Mouse (Mus musculus): ENCODE measurements at regions not wholly inside any gene's neighbourhood (a gene's known extent, or its start where the extent isn't known, plus 50 kb on each side); places are given as distances from the start of the nearest gene placed in this dataset.

DNA sequence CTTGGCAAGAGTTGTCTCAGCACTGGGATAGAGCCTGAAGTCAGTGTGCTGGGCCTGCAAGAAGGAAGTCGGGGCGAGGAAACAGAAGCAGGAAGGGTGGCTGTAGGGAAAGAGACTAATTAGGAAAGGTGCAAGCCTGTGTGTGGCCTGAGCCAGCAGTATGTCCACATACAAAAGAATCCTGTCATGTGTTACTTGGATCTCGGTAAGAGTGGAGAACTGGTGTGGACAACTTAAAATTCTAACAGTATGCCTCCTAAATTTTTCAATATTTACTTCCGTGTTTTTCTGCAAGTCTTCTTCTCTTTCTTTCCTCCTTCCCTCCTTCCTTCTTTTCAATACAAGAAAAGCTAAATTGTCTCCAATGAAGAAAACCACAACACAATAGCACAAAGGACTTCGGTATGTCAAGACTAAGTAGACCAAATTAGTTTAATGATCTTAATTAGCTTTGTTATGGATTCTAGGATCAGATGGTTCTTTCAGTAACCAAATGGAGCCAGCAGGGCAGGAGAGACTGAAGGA, 130.0 kb upstream of the Prep start:
- Histone ChIP-seq H3K27ac (replicated peaks) (no peak overlapping the region), H3K4me1 (no peaks in the 10 kb centered on the region), H3K4me2 (replicated peaks) (no peak overlapping the region), H3K9ac (no peak overlapping the region), H3K9me3 (replicated peaks) (no peaks in the 10 kb centered on the region), H3K36me3 (no peaks in the 10 kb centered on the region), H3K4me3 (replicated peaks) (no peak overlapping the region), H3K27me3 (no peaks in the 10 kb centered on the region)
- 70% methylated on average over 5 of the region's 5 CpGs for WGBS
- no peak for ATAC-seq (ENCODE audit: insufficient number of reproducible peaks, low FRiP score, low TSS enrichment, low read depth)

DNA sequence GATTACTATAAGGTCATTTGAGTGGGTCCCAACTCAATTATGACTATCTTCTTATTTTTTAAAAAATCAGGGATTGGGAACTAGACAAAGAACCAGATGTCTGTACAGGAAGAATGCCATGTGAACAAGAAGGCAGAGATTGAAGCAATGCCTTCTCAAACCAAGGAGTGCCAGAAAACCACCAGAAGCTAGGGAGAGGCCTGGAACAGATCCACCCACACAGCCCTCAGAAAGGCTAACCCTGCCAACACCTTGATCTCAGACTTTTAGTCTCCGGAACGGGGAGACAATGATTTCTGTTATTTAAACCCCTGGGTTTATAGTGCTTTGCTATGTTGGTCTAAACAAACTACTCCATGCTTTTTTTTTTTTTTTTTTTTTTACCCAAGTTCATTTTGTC, 136.2 kb upstream of the Prep start:
- Histone ChIP-seq H3K9me3 (replicated peaks) (no peaks in the 10 kb centered on the region), H3K9ac (no peak overlapping the region), H3K4me3 (replicated peaks) (no peak overlapping the region), H3K27ac (replicated peaks) (no peak overlapping the region), H3K4me1 (no peaks in the 10 kb centered on the region), H3K27me3 (no peaks in the 10 kb centered on the region), H3K36me3 (no peaks in the 10 kb centered on the region), H3K4me2 (replicated peaks) (no peak overlapping the region)
- ATAC-seq (ENCODE audit: insufficient number of reproducible peaks, low FRiP score, low TSS enrichment, low read depth): no peak
- 52% methylated on average over 2 of the region's 2 CpGs for WGBS

DNA sequence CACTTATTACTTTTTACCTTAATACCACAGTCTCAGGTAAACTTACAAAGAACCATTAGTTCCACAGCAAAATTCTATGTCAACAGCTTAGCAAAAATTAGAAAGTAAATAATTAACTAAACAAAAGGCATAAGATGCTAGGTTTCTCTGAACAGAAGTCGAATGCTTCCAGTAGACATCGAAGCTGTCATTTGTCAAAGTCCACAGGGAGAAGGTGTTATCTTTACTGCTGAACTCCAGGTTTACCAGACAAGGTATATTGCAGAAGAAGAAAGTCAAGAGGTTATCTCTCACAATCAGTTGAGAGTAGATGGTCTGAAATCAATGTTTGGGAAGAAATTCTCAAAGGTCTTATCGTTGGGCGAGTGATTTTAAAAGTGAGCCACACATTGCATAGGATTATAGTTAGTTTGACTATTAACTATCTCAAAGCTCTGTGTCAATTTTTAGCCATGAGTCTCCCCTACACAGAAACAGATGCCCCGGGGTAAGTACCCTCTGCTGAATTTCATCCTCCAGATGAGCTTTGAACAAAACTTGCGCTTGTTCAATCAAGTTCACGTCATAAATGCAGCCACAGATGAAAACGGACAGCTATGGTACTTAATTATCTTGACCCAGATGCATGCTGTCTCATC, 153.1 kb upstream of the Prep start:
- 69% methylated on average over 8 of the region's 8 CpGs for WGBS
- H3K4me3 ChIP-seq (replicated peaks): no peak overlapping the region
- H3K36me3 ChIP-seq: no peaks in the 10 kb centered on the region
- H3K9me3 ChIP-seq (replicated peaks): no peaks in the 10 kb centered on the region
- H3K4me1 ChIP-seq: no peaks in the 10 kb centered on the region
- H3K4me2 ChIP-seq (replicated peaks): no peak overlapping the region
- H3K27ac ChIP-seq (replicated peaks): no peak overlapping the region
- H3K27me3 ChIP-seq: no peaks in the 10 kb centered on the region
- H3K9ac ChIP-seq: no peak overlapping the region
- no peak for ATAC-seq (ENCODE audit: insufficient number of reproducible peaks, low FRiP score, low TSS enrichment, low read depth)

DNA sequence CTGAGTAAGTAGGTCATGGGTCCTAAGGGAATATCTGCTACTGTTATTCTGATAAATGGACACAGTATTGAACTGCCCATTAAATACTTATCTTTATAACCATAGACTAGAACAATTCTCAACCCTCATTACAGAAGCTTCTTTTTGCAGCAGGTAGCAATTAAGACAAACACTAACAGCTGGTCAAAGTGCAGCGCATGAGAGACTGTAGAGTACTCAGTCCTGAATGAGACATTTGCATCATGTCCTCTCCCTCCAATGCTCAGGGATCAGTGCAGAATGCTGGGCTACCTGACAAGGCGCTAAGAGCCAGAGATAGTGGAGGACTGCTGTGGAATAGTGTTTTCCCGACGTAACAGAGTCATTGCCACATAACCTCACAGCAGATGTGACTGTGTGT, 162.5 kb upstream of the Prep start:
- H3K4me1 ChIP-seq: no peaks in the 10 kb centered on the region
- ATAC-seq (ENCODE audit: insufficient number of reproducible peaks, low FRiP score, low TSS enrichment, low read depth): no peak
- 91% methylated on average over 4 of the region's 4 CpGs for WGBS
- no peaks in the 10 kb centered on the region for H3K27me3 ChIP-seq
- no peak overlapping the region for H3K27ac ChIP-seq (replicated peaks)
- no peak overlapping the region for H3K9ac ChIP-seq
- no peak overlapping the region for H3K4me2 ChIP-seq (replicated peaks)
- no peaks in the 10 kb centered on the region for H3K36me3 ChIP-seq
- H3K9me3 ChIP-seq (replicated peaks): no peaks in the 10 kb centered on the region
- H3K4me3 ChIP-seq (replicated peaks): no peak overlapping the region

DNA sequence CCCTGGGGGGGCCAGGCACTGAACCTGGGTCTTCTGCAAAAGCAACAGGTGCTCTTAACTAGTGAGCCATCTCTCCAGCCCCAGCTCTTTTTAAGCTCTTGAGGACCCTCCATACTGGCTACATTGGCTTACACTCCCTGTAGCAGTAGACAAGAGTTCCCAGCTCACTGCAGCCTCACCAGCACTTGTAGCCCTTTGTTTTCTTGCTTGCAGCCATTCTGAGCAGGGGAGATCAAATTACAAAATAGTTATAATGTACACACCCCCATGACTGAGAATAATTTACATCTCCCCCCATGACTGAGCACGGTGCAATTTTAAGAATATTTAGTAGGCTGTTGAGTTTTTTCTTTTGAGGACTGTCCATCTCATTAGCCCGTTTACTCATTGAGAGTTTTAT, 165.8 kb upstream of the Prep start:
- H3K27ac ChIP-seq (replicated peaks): no peak overlapping the region
- H3K4me3 ChIP-seq (replicated peaks): no peak overlapping the region
- no peaks in the 10 kb centered on the region for H3K36me3 ChIP-seq
- no peak overlapping the region for H3K4me2 ChIP-seq (replicated peaks)
- H3K4me1 ChIP-seq: no peaks in the 10 kb centered on the region
- 60% methylated on average over 2 of the region's 2 CpGs for WGBS
- no peak overlapping the region for H3K9ac ChIP-seq
- H3K9me3 ChIP-seq (replicated peaks): no peaks in the 10 kb centered on the region
- ATAC-seq (ENCODE audit: insufficient number of reproducible peaks, low FRiP score, low TSS enrichment, low read depth): no peak
- H3K27me3 ChIP-seq: no peaks in the 10 kb centered on the region

DNA sequence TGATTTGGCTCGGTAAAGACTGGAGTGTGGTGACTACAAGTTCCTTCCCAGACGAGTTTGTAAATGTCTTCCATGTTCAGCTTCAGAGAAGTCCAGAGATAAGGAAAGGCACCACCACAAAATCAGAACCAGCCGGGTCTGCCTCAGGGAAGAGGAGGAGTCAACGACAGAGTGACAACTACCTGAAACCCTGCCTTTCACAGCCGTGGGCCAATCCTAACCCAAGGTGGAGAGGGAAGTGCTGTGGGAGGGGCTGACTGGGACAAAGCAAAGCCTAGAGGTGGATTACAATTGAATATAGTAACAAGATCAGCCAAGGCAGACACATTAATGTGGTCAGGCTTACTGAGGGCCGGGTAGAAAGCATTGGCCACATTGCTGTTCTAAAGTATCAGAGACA, 174.9 kb upstream of the Prep start:
- no peak for ATAC-seq (ENCODE audit: insufficient number of reproducible peaks, low FRiP score, low TSS enrichment, low read depth)

DNA sequence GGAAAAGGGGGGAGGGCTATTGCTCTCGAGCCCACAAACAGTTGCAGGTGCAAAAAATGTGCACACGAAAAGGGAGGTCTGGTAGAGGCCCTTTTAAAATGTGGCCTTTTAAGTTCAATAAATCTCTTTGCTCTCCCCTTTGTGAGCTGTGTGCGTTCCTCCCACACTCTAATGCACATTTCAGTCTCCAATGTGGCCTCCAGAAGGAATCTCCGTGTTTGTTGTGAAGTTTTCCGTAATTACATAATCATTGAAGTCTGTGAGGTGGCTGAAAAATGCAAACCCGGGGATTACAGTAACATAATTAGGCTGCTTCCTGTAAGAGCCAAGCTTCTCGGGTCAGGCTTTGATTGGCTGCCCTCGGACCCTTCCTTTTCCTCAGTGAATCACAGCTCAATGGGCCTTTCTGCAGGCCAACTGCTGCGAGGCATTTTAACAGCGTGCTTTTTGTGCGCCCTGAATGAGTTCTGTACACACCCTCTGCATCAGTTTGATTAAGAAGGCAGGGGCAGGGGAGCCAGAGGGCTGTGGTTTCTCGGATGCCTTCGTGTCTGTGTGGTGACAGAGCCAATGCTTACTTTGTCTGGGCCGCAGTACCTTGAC, 179.8 kb upstream of the Prep start:
- Histone ChIP-seq H3K36me3 (no peaks in the 10 kb centered on the region), H3K4me1 (peaks cover 15% of the 10 kb centered on the region), H3K27ac (replicated peaks) (0 out of 2 replicates have a peak overlapping the region, but pooled peaks have one; percentile 34), H3K4me2 (replicated peaks) (0 out of 2 replicates have a peak overlapping the region, but pooled peaks have one; percentile 11), H3K27me3 (no peaks in the 10 kb centered on the region), H3K9me3 (replicated peaks) (no peaks in the 10 kb centered on the region), H3K4me3 (replicated peaks) (no peak overlapping the region), H3K9ac (no peak overlapping the region)
- ATAC-seq (ENCODE audit: insufficient number of reproducible peaks, low FRiP score, low TSS enrichment, low read depth): peak; percentile 24; the same call in 1 of the 2 replicates
- WGBS: 15% methylated on average over 14 of the region's 14 CpGs

More for the DNA sequence above, 174.9 kb upstream of the Prep start:
- Histone ChIP-seq H3K9ac (no peak overlapping the region), H3K4me1 (peaks cover 7% of the 10 kb centered on the region), H3K4me3 (replicated peaks) (no peak overlapping the region), H3K27me3 (no peaks in the 10 kb centered on the region), H3K36me3 (no peaks in the 10 kb centered on the region), H3K9me3 (replicated peaks) (no peaks in the 10 kb centered on the region), H3K4me2 (replicated peaks) (no peak overlapping the region), H3K27ac (replicated peaks) (no peak overlapping the region)
- 32% methylated on average over 6 of the region's 6 CpGs for WGBS

DNA sequence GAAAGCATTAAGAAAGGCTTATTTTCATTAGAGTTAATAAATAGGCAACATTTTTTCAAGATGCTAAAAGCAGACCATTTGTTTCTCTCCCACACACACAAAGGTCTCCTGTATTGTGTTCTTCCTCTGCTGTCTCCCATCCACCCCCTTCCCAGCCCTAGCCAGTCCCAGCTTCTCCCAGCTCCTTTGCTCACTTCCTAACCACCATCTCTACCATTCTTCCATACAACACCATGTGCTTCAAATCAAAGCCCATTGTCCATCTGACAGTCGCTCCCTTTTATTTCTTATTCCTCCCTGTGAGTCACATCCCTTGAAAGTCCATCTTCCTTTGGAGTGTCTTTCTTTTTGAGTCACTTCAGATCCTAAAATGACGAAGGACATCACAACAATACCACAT, 185.0 kb upstream of the Prep start:
- ATAC-seq (ENCODE audit: insufficient number of reproducible peaks, low FRiP score, low TSS enrichment, low read depth): no peak
- no peaks in the 10 kb centered on the region for H3K27me3 ChIP-seq
- H3K4me1 ChIP-seq: peaks cover 6% of the 10 kb centered on the region
- H3K9me3 ChIP-seq (replicated peaks): no peaks in the 10 kb centered on the region
- WGBS: 79% methylated on average over 2 of the region's 2 CpGs
- no peaks in the 10 kb centered on the region for H3K36me3 ChIP-seq
- no peak overlapping the region for H3K4me3 ChIP-seq (replicated peaks)
- no peak overlapping the region for H3K9ac ChIP-seq
- H3K27ac ChIP-seq (replicated peaks): no peak overlapping the region
- no peak overlapping the region for H3K4me2 ChIP-seq (replicated peaks)

DNA sequence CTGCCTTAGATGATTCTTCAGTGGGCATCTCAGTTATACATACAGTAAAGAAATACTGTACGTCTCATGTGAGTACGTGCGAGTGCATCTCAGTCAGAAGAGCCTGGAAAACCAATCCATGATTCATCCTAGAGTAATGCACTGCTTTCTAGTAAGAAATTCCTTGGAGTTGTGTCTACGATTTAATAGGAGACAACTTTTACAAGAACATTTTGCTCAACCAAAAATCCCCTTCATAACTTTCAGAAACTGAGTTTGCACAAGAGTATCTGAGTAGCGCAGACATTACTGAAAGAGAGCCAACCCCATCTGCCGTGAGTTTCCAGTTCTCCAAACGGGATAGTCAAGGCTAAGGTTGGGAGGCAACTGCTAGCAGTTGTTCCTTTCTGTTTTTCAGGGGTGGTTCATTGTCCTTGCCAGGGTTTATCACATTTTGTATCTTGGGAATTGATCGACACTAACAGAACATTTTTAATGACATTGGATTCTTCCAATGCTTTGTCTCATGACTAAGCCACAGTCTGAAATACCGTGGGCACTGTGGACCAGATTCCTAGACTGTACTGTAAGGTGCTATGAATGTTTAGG, 189.8 kb upstream of the Prep start:
- H3K4me2 ChIP-seq (replicated peaks): no peak overlapping the region
- H3K4me3 ChIP-seq (replicated peaks): no peak overlapping the region
- H3K36me3 ChIP-seq: no peaks in the 10 kb centered on the region
- 80% methylated on average over 9 of the region's 9 CpGs for WGBS
- no peak for ATAC-seq (ENCODE audit: insufficient number of reproducible peaks, low FRiP score, low TSS enrichment, low read depth)
- H3K27me3 ChIP-seq: no peaks in the 10 kb centered on the region
- no peaks in the 10 kb centered on the region for H3K4me1 ChIP-seq
- H3K9me3 ChIP-seq (replicated peaks): no peaks in the 10 kb centered on the region
- no peak overlapping the region for H3K27ac ChIP-seq (replicated peaks)
- H3K9ac ChIP-seq: no peak overlapping the region

DNA sequence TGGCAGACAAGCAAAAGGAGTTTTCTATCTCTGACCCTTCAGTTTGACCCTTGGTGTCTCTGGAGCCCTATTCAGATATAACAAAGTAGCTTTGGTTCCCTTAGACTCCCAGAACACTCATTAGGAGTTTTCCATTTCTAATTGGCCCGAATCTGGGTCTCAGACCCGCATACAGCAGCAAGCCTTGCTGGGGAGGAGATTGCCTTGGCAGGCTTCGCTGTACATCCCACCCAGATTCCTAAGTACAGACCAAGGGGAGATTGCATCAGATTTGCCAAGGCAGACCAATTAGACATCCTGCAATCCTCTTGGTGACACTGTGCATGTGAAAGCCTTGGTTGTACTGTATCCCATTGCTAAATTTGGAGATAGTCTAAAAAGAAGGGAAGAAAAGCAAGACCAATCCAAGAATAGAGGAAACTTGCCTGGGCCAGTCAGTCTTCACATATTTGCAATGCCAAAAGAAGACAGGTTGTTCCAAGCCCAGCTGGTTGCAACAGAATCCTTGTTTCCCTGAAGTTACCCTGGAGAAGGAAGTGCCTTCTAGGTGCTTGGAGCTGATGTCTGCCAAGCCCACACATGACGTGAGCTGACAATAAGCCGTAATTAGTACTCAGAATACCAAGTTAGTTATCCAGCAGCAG, 193.2 kb upstream of the Prep start:
- ATAC-seq (ENCODE audit: insufficient number of reproducible peaks, low FRiP score, low TSS enrichment, low read depth): no peak
- Histone ChIP-seq H3K4me3 (replicated peaks) (no peak overlapping the region), H3K4me2 (replicated peaks) (no peak overlapping the region), H3K36me3 (no peaks in the 10 kb centered on the region), H3K9me3 (replicated peaks) (no peaks in the 10 kb centered on the region), H3K27ac (replicated peaks) (no peak overlapping the region), H3K4me1 (no peaks in the 10 kb centered on the region), H3K27me3 (no peaks in the 10 kb centered on the region), H3K9ac (no peak overlapping the region)
- WGBS: 58% methylated on average over 5 of the region's 5 CpGs

DNA sequence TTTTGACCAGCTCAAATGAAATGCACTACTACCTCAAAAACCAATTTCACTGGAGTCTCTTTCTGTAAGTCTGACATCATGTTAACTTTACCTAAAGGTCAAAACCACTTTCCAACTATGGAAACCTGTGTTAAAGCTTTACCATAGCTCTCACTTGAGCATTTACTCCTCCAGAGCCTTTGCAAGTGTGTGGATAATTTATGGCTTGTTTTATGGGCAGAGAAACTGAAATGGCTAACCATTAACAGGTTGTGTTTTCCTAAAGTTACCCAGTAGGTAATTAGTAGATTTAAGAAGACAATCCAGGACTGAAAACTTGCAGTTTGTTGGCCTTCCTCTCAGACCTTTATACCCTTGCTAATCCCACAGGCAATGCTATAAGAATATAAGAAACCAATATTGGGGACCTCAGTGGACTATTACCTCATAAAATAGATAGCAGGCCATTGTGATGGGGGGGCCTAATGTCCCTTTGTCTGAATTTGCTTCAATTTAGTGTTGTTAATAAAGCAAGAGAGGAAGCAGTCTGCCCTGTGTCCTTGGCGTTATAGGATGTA, 202.7 kb upstream of the Prep start:
- WGBS: 93% methylated on average over 1 of the region's 1 CpGs
- H3K27me3 ChIP-seq: no peaks in the 10 kb centered on the region
- no peak for ATAC-seq (ENCODE audit: insufficient number of reproducible peaks, low FRiP score, low TSS enrichment, low read depth)
- no peaks in the 10 kb centered on the region for H3K36me3 ChIP-seq
- H3K9me3 ChIP-seq (replicated peaks): no peaks in the 10 kb centered on the region
- no peak overlapping the region for H3K27ac ChIP-seq (replicated peaks)
- no peak overlapping the region for H3K4me3 ChIP-seq (replicated peaks)
- no peak overlapping the region for H3K4me2 ChIP-seq (replicated peaks)
- peaks cover 5% of the 10 kb centered on the region; the same call in 1 of the 2 replicates for H3K4me1 ChIP-seq
- no peak overlapping the region for H3K9ac ChIP-seq

Measured in embryonic facial prominence, embryonic 15.5 days (tissue).